Mouse (Mus musculus) effector memory CD4-positive, alpha-beta T cell, adult 7 months (primary cell): ENCODE results near the gene Wdr77. TPM values are rescaled to one million over a fixed set of nuclear protein-coding genes. Genes with fewer than 3 reads are reported as not detected.

Experiments
- polyA plus RNA-seq: library from polyadenylated mRNA; unstranded; fragments of 100-300 nt; shearing (Covaris generic); gene quantifications from one replicate; pipeline ENCODE4 v1.2.1, GENCODE M21; 2017

The Wdr77 gene
- 35.0 TPM for polyA plus RNA-seq

DNA sequence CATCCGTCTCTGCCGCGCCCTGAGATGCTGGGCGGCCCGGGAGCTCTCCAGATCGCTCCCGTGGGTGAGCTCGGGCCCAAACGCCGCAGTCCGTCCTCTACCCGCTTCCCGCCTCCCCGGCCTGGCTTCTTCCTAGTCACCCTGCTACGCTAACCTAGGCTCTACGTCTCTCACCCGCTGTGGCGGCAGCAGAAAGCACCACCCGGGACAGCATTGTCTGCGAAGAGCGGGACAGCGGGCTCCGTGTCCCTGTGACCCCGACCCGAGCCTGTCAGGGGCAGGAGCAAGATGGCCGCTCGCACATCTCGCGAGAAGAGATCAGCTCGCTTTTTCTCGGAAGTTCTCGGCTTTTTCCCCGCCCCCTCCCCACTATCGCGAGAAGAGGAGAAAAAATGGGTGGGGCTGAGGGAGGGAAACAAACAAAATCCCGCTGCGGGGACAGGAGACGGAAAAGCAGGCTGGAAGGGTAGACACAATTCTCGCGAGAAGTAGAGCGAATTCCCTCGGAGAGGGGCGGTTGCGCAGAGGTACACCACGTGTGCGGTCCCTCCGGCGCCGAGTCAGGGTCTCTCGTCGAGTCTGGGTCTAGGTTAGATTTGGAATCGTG, at the start of gene Wdr77:
Wdr77 (plus strand) TSS at position 396 of the 607 bp plus-strand sequence.

DNA sequence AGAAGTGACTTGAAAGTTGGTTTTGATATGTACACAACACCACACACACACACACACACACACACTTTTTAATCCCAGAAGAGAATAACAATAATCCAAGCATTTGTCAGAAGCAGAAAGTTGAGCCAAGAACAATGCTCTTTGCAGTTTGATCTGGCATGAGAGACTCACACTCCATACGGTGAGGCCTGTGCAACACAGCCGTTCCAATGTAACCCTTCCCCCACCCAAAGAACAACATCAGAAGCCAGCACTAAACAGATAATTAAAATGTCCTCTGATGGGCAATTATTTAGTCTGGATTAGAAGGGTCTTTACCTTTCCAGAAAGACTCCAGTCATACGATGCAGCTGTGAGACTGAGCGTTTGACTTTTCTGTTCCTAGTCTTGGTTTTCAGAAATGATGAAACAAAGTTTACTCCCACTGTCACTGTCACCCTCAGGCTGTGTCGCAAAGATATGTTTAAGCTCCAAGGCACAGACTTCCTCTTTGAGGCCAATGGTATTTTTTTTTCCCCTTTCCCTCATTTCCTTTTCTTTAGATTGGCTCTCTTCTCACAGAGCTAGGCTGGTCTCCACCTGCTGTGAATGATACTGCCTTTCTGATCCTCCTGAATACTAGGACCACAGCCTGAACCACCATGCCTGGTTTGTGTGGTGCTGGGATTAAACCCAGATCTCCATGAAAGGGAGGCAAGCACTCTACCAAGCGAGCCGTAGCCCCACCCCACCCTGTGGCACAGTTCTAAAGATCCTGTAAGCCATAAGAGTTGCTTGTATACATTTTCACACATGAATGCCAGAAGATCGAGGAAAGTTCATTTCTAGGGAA, 26.7 kb upstream of the Wdr77 start, which contains the start of gene I830077J02Rik:
I830077J02Rik (minus strand) TSS at position 425 of the 832 bp plus-strand sequence.

GRCm38 (mm10) chr3:105959999-105960398, 830 bp downstream of the Wdr77 start, which contains the start of gene Atp5f1:
TSS of gene Atp5f1 (minus strand) at chr3:105960099.

DNA sequence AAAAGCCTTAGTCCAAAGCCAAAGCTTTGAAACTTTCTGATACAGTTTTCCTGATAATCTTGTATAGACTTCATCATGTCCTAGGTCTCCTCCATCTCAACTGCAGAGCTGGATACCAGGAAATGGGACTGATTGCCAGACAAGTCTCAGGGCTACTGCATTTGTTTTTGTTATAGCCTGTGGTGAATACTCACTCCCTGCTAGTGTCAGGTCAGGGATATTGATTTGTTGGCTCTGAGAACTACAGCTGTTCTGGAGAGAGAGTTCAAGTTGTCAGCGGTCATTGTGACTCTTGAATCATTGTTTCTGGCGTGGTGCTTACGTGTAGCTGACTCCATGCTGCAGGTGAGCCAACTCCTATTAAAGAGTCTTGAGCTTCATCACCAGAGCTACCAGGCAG, 14.2 kb downstream of the Wdr77 start, which contains the start of gene Ovgp1:
Ovgp1 (plus strand) TSS at position 301 of the 400 bp plus-strand sequence.

DNA sequence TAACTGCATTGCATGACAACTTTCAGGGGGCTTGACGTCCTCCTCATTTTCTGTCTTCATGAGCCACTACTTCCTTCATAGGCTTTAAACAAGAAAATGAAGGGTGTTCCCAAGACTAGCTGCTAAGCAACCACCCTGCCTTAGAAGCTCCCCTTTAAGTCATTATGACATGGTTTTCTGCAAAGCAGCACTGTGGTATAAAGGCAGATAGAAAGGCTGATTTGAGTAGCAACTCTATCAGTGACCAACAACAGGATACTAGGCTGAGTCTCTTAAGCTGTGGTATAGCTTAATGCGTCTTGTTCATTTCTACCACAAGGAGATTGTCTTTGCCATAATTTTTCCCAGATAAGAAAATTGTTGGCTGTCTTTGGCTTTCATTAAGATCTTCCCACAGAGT, 55.4 kb downstream of the Wdr77 start, which contains the start of gene Pifo:
Pifo (minus strand) TSS at position 101 of the 400 bp plus-strand sequence.

Other genes with a start within 250 kb of the Wdr77 start
- 193 TPM for gene Rap1a, start 158.0 kb upstream of the Wdr77 start, polyA plus RNA-seq
- not detected for gene Adora3, start 88.5 kb upstream of the Wdr77 start, polyA plus RNA-seq
- not detected for gene Tmigd3, start 88.5 kb upstream of the Wdr77 start, polyA plus RNA-seq
- gene I830077J02Rik, start 26.7 kb upstream of the Wdr77 start, polyA plus RNA-seq = 1.2 TPM
- gene Atp5f1, start 730 bp downstream of the Wdr77 start, polyA plus RNA-seq = 265 TPM
- 6.4 TPM for gene Ovgp1, start 14.3 kb downstream of the Wdr77 start, polyA plus RNA-seq
- gene Pifo, start 55.3 kb downstream of the Wdr77 start, polyA plus RNA-seq = 1.5 TPM
- 5.3 TPM for gene Chil5, start 73.4 kb downstream of the Wdr77 start, polyA plus RNA-seq
- not detected for gene Chia1, start 153.9 kb downstream of the Wdr77 start, polyA plus RNA-seq
- gene Chil3, start 208.2 kb downstream of the Wdr77 start, polyA plus RNA-seq = not detected